Mouse (Mus musculus): Measurements from ENCODE around the gene Sdr39u1.
A peak's percentile ranks its signal among the peaks of the same experiment; 100 is the strongest.

DNA sequence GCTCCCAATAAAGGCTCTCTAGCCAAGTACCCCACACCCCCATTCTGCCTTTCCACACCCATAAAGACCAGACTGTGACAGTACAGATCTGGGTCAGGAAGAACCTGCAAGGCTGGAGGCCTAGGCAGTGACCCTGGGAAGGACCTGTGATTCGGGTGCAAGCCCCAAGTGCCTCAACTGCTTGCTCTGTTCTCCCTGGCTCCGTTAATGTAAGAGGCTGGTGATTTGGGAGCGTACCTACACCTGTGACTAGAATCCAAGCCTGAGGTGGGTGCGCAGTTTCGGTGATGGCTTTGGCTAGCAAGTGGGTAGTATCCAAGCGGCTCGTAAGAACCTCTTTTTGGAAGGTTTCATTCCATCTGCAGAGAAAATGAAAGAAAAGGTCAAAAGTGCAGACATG, 1.1 kb downstream of the Sdr39u1 start:
- no peak for TF ChIP-seq CTCF (IDR thresholded peaks at IDR 0.05; ENCODE audit: borderline replicate concordance, insufficient read depth, low read depth, low read length)
- TF ChIP-seq POLR2A (IDR thresholded peaks at IDR 0.05; ENCODE audit: borderline replicate concordance, insufficient read depth, low read length), result peak; percentile 32; the same call in 1 of the 2 replicates

Measured in cerebellum, adult 2 months (tissue).